Mouse (Mus musculus) lung, postnatal 0 days (tissue): ENCODE measurements around the gene Hs1bp3.

Source experiments
- CTCF ChIP-seq: IDR thresholded peaks from 2 replicates; pipeline ENCODE4 v1.5.1; 2016; ENCODE audit warnings: antibody characterized with exemption, mild to moderate bottlenecking
- EP300 ChIP-seq: IDR thresholded peaks from 2 replicates; pipeline ENCODE4 v1.6.1; 2016; ENCODE audit warnings: antibody characterized with exemption, mild to moderate bottlenecking, control low read depth

DNA sequence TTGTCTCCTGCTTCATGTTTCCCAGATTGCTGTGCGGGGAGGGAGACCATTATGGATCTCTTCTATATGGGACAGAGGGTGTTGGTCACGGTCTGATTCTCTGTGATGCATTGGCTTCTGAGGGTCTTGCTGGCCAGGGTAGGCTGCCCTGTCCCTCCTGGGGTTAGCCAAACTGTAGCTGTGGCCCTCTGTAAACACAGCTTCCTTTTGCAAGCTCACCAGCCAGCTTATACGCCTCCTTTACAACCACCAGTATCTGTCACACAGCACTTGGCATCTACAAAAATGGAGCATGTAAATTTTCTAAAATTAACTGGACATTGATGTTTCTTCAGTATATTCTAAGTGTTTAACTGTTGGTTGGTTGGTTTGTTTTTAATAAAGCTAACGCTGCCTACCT is 37.8 kb upstream of the Hs1bp3 start:
- no peak for TF ChIP-seq EP300
- TF ChIP-seq CTCF, result no peak
